Mouse (Mus musculus): ENCODE measurements around the gene Trim3.

Trim3 gene

GRCm38 (mm10) chr7:105556406-105556805 lies 77.0 kb downstream of the Trim3 start:
- no peak for DNase-seq (ENCODE audit: low spot score)

- DNase-seq (ENCODE audit: low spot score) = no peak
These were observed 77.8 kb downstream of the Trim3 start for GRCm38 (mm10) chr7:105555571-105555970.
